Mouse (Mus musculus): ENCODE results near the gene Hist1h4h.
"Not testable (repeated sequence)": the region's sequence is repeated elsewhere in the genome, so short reads cannot be mapped to it uniquely, and the experiment has no call there.

Gene Hist1h4h

DNA sequence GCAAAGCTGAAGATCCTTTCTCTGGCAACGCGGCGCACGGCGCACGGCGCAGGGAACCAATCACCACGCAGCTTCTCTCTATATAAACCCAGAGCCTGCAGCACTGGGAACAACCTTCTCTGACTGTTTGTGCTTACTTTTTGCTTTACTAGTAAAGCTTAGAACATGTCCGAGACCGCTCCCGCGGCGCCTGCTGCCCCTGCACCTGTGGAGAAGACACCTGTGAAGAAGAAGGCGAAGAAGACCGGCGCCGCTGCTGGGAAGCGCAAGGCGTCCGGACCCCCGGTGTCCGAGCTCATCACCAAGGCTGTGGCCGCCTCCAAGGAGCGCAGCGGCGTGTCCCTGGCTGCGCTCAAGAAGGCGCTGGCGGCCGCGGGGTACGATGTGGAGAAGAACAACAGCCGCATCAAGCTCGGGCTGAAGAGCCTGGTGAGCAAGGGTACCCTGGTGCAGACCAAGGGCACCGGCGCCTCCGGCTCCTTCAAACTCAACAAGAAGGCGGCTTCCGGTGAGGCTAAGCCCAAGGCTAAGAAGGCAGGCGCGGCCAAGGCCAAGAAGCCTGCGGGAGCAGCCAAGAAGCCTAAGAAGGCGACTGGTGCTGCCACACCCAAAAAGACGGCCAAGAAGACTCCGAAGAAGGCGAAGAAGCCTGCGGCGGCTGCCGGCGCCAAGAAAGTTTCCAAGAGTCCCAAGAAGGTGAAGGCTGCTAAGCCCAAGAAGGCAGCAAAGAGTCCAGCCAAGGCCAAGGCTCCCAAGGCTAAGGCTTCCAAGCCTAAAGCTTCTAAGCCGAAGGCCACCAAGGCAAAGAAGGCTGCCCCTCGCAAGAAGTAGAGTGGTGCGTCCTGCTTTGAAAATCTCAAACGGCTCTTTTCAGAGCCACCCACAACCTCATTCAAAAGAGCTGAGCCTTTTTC, 24.3 kb downstream of the Hist1h4h start:
- DNase-seq (ENCODE audit: low spot score in 2 of 2): peak; percentile 35 to 69

DNA sequence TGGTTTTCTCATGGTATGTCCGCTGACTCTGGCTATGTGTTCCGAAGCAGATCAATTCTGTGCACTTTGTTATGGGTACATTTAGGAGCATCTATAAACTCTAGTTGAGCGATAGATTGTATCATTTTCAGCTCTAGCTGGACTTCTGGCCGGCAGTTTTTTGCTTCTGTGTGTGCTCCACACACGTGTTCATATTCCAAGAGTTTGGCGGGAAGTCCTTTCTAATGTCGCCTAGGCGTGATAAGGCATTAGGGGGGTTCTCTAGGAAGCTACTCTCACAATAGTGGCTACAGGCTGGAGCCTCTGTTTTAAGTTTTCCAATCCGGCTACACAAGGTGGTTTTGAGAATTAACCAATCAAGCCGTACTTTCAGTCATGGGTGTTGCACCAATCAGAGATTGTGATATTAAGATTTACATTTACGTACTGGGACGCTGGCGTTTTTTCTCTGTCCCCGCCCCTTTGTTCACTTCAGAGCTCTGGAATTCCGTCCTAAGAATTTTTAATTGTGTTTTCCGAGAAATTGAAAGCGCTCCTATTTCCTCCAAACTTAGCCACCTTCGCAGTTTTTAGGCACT, 25.1 kb downstream of the Hist1h4h start:
- peak; percentile 21 to 41 for DNase-seq (ENCODE audit: low spot score in 2 of 2)

DNA sequence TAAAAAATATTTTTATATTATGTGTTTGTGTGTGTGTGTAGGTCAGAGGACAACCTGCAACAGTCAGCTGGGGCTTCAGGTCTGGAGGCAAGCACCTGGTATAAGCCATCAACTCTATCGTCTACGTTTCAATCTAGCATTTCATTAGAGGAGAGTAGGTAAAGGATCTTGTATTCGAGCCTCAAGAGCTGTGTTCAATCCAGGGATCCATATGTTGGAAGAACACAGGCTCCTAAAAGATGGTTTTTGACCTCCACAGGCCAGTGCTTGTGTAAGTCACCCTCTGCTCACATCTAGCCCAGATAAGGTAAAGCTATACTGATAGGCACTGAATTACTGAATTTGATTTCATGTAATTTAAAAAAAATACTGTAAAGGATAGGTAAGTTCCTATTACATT, 26.1 kb downstream of the Hist1h4h start:
- DNase-seq (ENCODE audit: low spot score in 2 of 2): no peak

DNA sequence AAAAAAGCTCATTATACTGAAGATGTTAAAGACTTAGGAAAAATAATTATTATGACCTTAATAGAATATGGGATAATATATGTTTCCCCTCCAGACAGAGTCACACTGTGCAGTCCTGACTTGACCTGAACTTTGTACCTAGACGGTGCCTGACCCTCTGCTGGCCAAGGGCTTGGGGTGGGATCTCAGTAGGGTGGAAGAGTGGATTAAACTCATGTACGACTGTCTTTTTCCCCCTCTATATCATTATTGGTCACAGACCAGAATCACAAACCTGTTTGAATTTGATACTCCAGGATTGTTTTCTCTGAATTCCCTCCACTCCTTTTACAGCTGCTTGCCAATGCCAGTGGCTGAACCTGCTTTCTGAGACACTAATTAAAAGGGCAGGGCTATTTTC, 29.8 kb downstream of the Hist1h4h start:
- DNase-seq (ENCODE audit: low spot score in 2 of 2): not testable (repeated sequence)

DNA sequence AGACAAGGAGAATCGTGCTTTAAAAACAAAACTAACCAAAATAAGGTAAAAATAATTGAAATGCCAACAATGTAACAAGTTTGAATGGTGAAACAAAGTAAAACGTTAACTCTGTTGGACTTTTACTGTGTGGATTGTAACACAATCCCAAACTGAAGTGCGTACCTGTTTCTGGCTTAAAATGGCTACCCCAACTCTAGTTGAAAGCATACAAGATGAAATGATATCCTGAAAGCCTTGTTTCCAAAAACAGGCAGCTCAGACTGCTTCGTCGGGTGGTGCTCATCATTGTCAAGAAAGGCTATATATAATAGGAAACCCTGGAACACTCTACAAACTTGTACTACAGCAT, 30.7 kb downstream of the Hist1h4h start:
- DNase-seq (ENCODE audit: low spot score in 2 of 2): not testable (repeated sequence)

DNA sequence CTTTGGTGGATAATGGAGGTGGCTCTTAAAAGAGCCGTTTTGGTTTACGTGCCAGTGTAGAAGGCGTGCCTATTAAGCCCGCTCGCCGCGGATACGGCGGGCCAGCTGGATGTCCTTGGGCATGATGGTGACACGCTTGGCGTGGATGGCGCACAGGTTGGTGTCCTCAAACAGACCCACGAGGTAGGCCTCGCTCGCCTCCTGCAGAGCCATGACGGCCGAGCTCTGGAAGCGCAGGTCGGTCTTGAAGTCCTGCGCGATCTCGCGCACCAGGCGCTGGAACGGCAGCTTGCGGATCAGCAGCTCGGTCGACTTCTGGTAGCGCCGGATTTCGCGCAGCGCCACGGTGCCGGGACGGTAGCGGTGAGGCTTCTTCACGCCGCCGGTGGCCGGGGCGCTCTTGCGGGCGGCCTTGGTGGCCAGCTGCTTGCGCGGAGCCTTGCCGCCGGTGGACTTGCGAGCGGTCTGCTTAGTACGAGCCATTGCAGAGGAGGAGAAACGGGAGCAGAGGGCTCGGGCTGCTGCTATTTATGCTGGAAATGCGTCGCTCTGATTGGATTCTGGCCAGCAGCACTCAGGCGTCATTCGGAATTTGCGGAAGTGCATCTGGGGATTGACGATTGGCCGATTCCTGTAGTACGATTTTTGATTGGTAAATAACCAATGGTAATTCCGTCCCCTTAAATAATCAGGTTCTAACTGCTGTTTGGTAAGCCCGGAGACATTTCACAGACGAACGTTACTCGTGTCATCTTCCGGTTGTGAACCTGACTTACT, 31.2 kb downstream of the Hist1h4h start, which contains the start of gene Hist1h3e:
Hist1h3e (minus strand) TSS at position 487 of the 777 bp plus-strand sequence.
- DNase-seq (ENCODE audit: low spot score in 2 of 2): peak; percentile 83 to 94

DNA sequence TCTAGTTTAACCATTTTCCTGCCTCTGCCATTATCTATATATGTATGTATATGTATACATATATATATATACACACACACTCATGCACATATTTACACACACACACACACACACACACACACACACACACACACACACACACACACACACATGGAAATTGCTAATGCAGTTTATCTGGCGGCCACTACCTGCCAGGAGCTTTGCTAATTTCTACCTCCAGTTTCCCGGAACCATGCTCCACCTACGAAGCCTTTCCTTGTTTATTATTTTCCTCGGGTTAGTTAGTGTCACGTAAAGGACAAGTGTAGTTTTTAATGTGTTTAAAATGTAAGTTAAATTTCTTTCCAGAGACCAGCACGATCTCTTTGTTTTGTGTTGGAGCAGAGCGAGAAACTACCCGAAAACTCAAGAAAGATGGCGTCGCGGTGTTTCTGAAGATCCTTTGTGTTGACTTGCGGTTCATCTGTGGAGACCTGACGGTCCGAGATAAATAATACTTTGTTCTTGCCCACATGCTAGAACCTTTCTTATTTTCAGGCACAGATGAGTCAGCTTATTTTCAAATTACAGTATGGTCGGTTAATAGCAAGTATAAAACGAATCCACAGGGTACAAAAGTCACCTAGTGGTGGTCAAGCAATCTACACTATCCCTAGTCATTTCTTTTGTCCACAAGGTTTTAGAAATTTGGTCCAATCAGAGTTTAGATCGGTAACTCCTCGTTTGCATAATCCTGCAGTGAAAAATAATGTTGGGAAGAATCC, 32.0 kb downstream of the Hist1h4h start:
- DNase-seq (ENCODE audit: low spot score in 2 of 2): no peak

DNA sequence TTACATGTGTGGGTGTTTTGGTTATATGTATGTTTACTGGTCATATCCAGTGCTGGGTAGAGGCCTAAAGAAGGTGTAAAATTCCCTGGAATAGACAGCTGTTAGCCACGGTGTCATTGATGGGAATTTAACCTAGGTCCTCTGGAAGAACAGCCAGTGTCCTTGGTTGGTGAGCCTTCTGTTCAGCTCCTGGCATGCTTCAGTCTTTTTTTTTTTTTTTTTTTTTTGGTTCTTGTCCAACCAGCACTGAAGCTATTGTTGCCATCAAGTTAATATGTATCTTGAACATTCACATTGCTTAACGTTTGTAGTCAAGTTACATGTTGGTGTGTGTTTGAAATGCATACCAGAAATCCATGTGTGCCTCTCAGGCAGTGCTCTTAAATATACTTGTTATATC, 33.6 kb downstream of the Hist1h4h start:
- no peak for DNase-seq (ENCODE audit: low spot score in 2 of 2)

DNA sequence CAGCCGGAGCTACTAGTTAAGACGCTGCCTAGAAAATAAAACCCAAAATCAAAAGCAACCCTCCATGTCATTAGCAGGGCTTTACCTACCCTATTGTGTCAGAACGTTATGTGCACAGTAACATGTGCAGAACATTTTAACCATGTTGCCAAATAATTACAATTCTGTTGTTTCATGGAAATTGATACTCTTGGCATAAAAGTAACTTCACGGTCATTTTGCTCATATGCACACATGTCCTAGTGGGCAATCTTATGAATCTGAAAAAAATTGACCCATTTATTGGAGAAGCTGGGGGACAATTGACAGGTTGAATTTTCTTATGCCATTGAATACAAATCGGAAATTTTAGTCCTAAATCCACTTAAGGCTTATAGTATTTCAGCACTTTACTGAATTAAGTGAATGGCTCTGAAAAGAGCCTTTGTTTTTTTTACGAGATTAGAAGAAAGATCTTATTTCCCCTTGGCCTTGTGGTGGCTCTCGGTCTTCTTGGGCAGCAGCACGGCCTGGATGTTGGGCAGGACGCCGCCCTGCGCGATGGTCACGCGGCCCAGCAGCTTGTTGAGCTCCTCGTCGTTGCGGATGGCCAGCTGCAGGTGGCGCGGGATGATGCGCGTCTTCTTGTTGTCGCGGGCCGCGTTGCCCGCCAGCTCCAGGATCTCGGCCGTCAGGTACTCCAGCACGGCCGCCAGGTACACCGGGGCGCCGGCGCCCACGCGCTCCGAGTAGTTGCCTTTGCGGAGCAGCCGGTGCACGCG, 39.6 kb downstream of the Hist1h4h start:
- DNase-seq (ENCODE audit: low spot score in 2 of 2): not testable (repeated sequence)

DNA sequence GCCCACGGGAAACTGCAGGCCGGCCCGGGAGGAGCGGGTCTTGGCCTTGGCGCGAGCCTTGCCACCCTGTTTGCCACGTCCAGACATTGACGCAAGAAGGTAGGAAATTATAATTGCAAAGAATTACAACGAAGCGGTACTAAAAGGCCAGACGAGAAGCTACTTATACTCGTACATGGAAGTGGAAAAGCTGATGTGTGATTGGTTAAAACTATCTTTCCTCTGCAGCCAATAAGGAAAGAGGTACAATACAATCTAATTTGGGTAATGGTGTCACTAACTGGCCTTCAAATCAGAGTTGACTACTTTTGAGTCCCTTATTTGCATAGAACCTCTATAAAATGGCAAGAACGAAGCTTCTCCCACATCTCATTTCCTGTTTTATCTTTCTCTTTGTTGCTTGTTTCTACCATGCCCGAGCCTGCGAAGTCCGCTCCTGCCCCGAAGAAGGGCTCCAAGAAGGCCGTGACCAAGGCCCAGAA, 40.2 kb downstream of the Hist1h4h start, which contains the start of the genes Hist1h2ae and Hist1h2bg:
Hist1h2ae (minus strand) TSS at position 199 of the 482 bp plus-strand sequence.
Hist1h2bg (plus strand) TSS at position 375 of the 482 bp plus-strand sequence.
- peak; percentile 34 to 61 for DNase-seq (ENCODE audit: low spot score in 2 of 2)

DNA sequence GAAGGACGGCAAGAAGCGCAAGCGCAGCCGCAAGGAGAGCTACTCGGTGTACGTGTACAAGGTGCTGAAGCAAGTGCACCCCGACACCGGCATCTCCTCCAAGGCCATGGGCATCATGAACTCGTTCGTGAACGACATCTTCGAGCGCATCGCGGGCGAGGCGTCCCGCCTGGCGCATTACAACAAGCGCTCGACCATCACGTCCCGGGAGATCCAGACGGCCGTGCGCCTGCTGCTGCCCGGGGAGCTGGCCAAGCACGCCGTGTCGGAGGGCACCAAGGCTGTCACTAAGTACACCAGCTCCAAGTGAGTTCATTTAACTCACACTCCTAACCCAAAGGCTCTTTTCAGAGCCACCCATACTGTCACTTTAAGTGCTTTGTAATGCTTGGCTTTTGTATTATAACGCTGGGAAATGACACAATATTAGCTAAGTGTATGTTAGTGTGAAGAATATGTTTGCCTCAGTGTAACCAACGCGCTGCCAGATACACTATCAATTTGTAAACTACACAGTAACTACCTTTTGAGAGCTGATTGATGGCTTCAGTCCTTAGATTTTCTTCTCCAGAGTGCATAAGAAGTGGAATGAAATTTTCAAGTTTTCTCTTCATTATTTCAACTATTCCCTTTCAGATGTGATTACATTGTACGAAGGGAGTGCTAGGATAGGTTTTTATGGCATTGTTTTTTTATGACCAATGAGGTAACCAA, 40.8 kb downstream of the Hist1h4h start:
- not testable (repeated sequence) for DNase-seq (ENCODE audit: low spot score in 2 of 2)

DNA sequence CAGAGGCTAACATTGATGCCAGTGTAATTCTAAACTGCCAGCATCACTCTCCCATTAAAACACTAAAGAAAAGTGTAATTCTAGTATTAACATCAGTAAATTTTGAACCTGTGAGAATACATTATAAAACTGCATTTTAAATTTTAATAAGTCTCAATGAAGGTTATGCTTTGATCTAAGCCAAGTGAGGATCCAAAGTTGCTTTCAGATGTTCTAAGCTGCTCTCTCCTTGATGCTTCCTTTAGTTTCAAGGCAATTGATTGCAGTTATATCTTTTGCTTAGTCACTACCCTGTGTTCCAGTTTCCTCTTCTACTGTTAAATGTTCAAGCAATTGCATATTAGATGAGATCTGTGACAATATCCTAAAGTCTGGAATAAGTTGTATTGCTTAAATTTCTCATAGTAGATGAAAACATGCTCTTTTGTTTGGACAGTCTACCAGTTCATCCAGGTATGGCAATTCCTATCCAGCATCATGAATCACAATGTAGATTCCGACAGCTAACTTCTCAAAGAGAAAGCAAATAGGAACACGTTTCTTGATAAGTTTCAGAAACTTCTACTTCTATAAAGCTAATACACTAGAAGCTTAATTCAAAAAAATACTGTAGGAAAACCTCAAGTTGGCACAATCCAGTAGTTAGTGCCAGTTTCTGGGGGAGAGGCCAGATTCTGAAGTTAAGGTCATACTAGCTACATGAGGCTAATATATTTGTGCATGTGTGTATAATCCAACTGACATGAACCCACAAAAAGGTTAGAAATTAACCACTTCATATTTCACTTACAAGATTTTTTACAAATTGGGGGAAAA, 41.6 kb downstream of the Hist1h4h start:
- DNase-seq (ENCODE audit: low spot score in 2 of 2): no peak

DNA sequence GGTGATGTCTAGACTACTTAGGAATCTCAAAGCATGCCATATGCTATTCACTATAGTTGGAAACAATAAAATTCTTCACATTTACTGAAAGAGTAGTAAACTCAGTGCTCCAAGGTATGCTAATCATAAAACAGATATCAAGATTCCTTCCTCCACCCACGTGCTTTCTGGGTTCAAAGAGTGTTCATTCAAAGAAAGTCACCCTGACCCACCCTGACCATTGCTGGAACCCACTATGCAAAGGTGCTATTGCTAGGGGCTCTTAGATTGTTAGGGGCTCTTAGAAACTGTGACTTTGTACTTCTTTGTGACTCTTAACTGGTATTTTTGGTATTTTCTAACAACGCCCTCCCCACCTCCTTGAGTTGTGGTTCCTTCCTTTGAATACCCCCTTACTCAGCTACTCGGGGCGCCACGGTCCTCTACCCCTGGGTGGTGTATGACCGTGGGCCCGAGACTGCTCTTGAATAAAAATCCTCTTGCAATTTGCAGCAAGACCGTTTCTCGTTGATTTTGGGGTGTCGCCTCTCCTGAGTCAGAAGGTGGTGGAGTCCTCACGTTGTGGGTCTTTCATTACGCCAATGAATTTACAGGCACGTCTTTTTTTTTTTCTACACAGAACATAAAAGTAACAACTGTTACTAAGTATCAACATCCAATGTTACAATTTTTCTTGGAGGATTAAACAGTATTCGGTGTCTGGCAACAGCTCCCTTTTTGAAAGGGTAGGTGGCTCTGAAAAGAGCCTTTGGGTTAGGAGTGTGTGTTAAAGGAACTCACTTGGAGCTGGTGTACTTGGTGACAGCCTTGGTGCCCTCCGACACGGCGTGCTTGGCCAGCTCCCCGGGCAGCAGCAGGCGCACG, 42.4 kb downstream of the Hist1h4h start:
- not testable (repeated sequence) for DNase-seq (ENCODE audit: low spot score in 2 of 2)

DNA sequence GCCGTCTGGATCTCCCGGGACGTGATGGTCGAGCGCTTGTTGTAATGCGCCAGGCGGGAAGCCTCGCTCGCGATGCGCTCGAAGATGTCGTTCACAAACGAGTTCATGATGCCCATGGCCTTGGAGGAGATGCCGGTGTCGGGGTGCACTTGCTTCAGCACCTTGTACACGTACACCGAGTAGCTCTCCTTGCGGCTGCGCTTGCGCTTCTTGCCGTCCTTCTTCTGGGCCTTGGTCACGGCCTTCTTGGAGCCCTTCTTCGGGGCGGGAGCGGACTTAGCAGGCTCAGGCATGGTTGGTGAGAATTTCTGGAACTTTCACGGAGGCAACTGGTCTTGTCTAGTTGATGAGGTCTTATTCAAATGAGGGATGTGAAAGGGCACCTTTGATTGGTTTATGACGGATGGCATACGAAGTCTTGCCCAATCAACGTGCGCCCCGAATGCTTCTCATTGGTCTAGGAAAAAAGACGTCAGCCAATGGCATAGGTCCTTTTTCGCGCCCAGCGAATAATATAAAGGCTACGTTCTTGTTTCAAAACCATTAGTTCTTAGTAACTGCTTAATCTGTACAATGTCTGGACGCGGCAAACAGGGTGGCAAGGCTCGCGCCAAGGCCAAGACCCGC, 43.2 kb downstream of the Hist1h4h start, which contains the start of the genes Hist1h2bf and Hist1h2ad:
Hist1h2bf (minus strand) TSS at position 299 of the 627 bp plus-strand sequence.
Hist1h2ad (plus strand) TSS at position 484 of the 627 bp plus-strand sequence.
- peak; percentile 69 to 87 for DNase-seq (ENCODE audit: low spot score in 2 of 2)

DNA sequence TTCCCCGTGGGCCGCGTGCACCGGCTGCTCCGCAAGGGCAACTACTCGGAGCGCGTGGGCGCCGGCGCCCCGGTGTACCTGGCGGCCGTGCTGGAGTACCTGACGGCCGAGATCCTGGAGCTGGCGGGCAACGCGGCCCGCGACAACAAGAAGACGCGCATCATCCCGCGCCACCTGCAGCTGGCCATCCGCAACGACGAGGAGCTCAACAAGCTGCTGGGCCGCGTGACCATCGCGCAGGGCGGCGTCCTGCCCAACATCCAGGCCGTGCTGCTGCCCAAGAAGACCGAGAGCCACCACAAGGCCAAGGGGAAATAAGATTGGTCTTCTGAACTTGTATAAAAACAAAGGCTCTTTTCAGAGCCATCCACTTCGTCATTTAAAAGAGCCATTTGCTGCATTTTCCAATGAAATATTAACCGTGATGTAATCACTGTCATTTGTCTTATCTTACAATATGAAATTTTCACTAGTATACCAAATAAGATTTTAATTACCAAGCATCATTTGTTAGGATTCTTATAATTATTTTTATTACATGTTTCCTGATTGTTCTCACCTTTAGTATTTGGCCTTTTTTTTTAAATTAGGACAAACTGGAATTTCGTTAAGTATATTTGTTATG, 43.8 kb downstream of the Hist1h4h start:
- DNase-seq (ENCODE audit: low spot score in 2 of 2): not testable (repeated sequence)

DNA sequence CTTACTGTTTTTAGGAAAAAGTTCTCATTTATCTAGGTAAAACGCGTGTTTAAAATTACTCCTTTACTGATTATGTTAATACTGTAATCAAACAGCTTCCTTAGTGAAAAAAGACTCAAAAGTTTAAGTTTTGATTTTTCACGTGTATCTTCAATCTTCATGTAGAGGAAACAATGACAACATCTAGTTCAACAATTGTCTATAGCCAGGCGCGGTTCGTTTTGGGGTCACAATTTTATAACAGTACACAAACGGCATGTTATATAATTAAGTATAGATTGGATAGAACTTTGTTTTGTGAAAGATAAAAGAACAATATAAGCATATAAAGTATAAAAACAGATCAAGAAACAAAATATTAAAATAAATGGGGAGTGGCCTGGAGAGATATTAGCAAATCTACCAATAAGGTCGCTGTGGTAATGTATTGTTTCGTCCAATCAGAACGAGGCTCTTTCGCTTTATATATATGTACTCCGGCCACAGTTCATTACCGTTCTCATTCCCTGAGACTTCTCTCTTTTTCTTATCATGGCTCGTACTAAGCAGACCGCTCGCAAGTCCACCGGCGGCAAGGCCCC, 44.5 kb downstream of the Hist1h4h start, which contains the start of gene Hist1h3d:
Hist1h3d (plus strand) TSS at position 493 of the 581 bp plus-strand sequence.
- DNase-seq (ENCODE audit: low spot score in 2 of 2): no peak
